Mouse (Mus musculus) neural tube, embryonic 15.5 days (tissue): Measurements from ENCODE around the gene Supt7l. TPM values are rescaled to one million over a fixed set of nuclear protein-coding genes. Genes with fewer than 3 reads are reported as not detected.
"Not testable (repeated sequence)": the region's sequence is repeated elsewhere in the genome, so short reads cannot be mapped to it uniquely, and the experiment has no call there.

Experiments
- ATAC-seq: fragments of 200-750 bp; cut with Nextera tagmentation; 2 replicates; pipeline ENCODE4 v1.8.0; 2017; ENCODE audit warnings: mild to moderate bottlenecking, moderate TSS enrichment, moderate library complexity; ENCODE audit not compliant: low FRiP score
- H3K27ac ChIP-seq: fragments of 300-500 bp; sonication (generic); replicated peaks from 2 replicates; pipeline ENCODE4 v1.5.1; 2015; ENCODE audit warnings: mild to moderate bottlenecking, inconsistent platforms
- H3K27me3 ChIP-seq: fragments of 300-500 bp; sonication (generic); replicated peaks from 2 replicates; pipeline ENCODE4 v1.6.1; 2015; ENCODE audit warnings: inconsistent platforms
- H3K36me3 ChIP-seq: fragments of 300-500 bp; sonication (generic); 2 replicates; pipeline ENCODE4 v1.6.1; 2015; ENCODE audit warnings: inconsistent platforms
- H3K4me1 ChIP-seq: fragments of 300-500 bp; sonication (generic); 2 replicates; pipeline ENCODE4 v1.6.1; 2015; ENCODE audit warnings: inconsistent platforms
- H3K4me2 ChIP-seq: fragments of 300-500 bp; sonication (generic); 2 replicates; pipeline ENCODE4 v1.6.1; 2015; ENCODE audit warnings: inconsistent platforms, mild to moderate bottlenecking, moderate library complexity
- H3K4me3 ChIP-seq: fragments of 300-500 bp; sonication (generic); replicated peaks from 2 replicates; pipeline ENCODE4 v1.5.1; 2015; ENCODE audit warnings: mild to moderate bottlenecking, inconsistent platforms
- H3K9ac ChIP-seq: fragments of 300-500 bp; sonication (generic); replicated peaks from 2 replicates; pipeline ENCODE4 v1.6.1; 2015; ENCODE audit warnings: mild to moderate bottlenecking, inconsistent platforms
- H3K9me3 ChIP-seq: fragments of 300-500 bp; sonication (generic); replicated peaks from 2 replicates; pipeline ENCODE4 v1.6.1; 2016; ENCODE audit warnings: inconsistent platforms
- WGBS: fragments of 180-500 bp; shearing (Covaris S2); methylation state at CpG from one replicate; pipeline ENCODE4 v1.1.7; 2015; ENCODE audit warnings: mixed read lengths; 5-methylcytosine and 5-hydroxymethylcytosine counted together
- polyA plus RNA-seq: library from polyadenylated mRNA; unstranded; fragments of >200 nt; fragmentation: Nextera tagmentation; extraction: Ambion mirVana; gene quantifications from 2 replicates; pipeline ENCODE4 v1.2.1, GENCODE M21; 2015

The Supt7l gene
- 25.5 and 26.0 TPM in 2 replicates for polyA plus RNA-seq

- Histone ChIP-seq H3K9ac (peak within 1 kb of the TSS; percentile 86), H3K36me3 (peaks cover 41% of the 10 kb centered on the region), H3K4me2 (peak within 1 kb of the TSS; percentile 97), H3K27ac (peak within 1 kb of the TSS; percentile 88), H3K4me3 (peak within 1 kb of the TSS; percentile 95), H3K4me1 (peaks cover 46% of the 10 kb centered on the region)
- H3K27me3 ChIP-seq, ATAC-seq, H3K9me3 ChIP-seq: not testable (repeated sequence)
- 77% methylated on average over 11 of the region's 11 CpGs for WGBS
Measured at GRCm38 (mm10) chr5:31527707-31528106, at the start of gene Supt7l. Gene Supt7l (minus strand): TSS chr5:31527807.

- Histone ChIP-seq H3K27me3 (no peaks in the 10 kb centered on the region), H3K4me3 (no peak overlapping the region), H3K9ac (no peak overlapping the region), H3K27ac (no peak overlapping the region), H3K36me3 (no peaks in the 10 kb centered on the region), H3K9me3 (no peaks in the 10 kb centered on the region), H3K4me2 (no peak overlapping the region), H3K4me1 (peaks cover under 1% of the 10 kb centered on the region; the same call in 1 of the 2 replicates)
- WGBS: 69% methylated on average over 5 of the region's 7 CpGs
- no peak for ATAC-seq
Measured at GRCm38 (mm10) chr5:31576539-31576975, 49.0 kb upstream of the Supt7l start.

DNA sequence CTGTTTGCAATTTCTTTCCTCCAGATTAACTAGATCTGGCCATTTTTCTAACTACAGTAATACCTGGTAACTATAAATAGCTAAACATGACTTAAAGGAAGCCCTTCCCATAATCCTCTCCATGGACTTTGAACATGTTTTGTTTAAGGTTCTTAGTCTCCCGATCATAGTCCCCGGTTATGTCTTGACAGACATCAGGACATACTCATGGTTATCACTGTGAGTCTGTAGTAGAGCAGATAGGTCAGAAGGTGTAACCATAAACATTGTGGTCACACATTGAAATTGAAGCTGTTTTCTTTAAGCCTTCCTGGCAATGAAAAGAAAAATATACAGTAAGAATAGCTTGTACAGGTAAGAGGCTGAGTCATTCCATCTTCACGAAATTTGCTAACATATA lies 46.1 kb upstream of the Supt7l start:
- H3K27me3 ChIP-seq: no peaks in the 10 kb centered on the region
- peaks cover 11% of the 10 kb centered on the region for H3K4me1 ChIP-seq
- H3K36me3 ChIP-seq: no peaks in the 10 kb centered on the region
- 94% methylated on average over 3 of the region's 3 CpGs for WGBS
- H3K9me3 ChIP-seq: no peaks in the 10 kb centered on the region
- H3K27ac ChIP-seq: no peak overlapping the region
- no peak overlapping the region for H3K4me2 ChIP-seq
- no peak overlapping the region for H3K4me3 ChIP-seq
- H3K9ac ChIP-seq: no peak overlapping the region
- no peak for ATAC-seq

GRCm38 (mm10) chr5:31571023-31571608 lies 43.5 kb upstream of the Supt7l start:
- no peak for ATAC-seq
- Histone ChIP-seq H3K27me3 (no peaks in the 10 kb centered on the region), H3K9ac (no peak overlapping the region), H3K4me1 (peaks cover 11% of the 10 kb centered on the region), H3K27ac (0 out of 2 replicates have a peak overlapping the region, but pooled peaks have one; percentile 33), H3K9me3 (no peaks in the 10 kb centered on the region), H3K36me3 (no peaks in the 10 kb centered on the region), H3K4me3 (no peak overlapping the region), H3K4me2 (peak overlapping the region; percentile 48)
- 13% methylated on average over 20 of the region's 20 CpGs for WGBS

DNA sequence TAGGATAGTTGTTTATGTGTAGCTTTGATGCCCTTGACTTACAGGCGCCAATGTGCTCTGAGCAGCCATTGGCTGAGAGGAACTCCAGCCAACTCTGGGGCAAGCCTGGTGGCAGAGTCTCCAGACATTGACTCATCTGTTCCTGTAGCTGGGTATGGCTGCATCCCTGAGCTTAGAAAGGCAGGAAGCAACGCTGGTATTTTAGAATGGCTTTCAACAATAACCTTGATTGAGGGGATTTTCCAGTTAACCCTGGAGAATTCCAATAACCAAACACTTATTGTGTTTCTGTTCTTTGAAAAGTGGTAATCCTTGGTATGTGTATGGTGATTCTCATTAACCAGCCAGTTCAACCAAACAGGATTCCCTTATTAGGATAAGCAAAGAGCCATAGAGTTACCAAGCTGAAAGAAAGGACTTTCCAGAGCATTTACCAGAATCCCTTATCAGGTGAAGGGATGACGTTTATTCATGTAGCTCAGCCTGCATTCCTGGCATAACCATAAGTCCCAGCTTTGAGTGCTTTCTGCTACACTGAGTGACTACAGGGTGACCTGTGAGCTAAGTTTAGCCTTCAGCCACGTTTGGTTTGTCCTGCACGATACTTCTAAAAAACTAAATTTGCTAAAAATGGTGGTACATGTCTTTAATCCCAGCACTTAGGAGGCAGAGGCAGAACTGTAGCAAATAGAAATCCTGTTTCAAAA lies 40.5 kb upstream of the Supt7l start:
- ATAC-seq: no peak
- WGBS: 88% methylated on average over 5 of the region's 5 CpGs
- Histone ChIP-seq H3K9ac (no peak overlapping the region), H3K27ac (no peak overlapping the region), H3K36me3 (no peaks in the 10 kb centered on the region), H3K9me3 (no peaks in the 10 kb centered on the region), H3K4me2 (no peak overlapping the region), H3K27me3 (no peaks in the 10 kb centered on the region), H3K4me1 (peaks cover 11% of the 10 kb centered on the region), H3K4me3 (no peak overlapping the region)

DNA sequence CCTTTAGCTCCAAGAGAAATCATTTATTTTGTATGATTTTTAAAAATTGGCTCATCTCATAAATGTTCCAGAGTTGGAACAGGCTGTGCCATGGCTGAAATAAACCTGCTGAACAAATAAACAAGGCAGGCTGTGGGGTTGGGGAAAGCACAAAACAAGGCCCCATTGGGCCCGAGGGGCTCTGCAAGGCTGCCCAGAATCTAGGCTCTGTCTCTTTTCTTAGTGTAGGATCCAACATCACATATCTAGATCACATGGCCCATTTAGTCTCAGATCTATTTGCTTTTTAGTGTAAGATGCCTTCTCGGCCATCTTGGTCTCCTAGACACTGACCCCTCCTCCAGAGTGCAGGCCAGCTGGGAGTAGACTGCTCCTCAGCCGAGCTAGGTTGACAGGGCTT lies 38.9 kb upstream of the Supt7l start:
- ATAC-seq: peak; percentile 50; the same call in 1 of the 2 replicates
- Histone ChIP-seq H3K9me3 (no peaks in the 10 kb centered on the region), H3K36me3 (peaks cover 14% of the 10 kb centered on the region), H3K4me3 (no peak overlapping the region), H3K27me3 (no peaks in the 10 kb centered on the region), H3K27ac (no peak overlapping the region), H3K9ac (no peak overlapping the region), H3K4me1 (peaks cover 10% of the 10 kb centered on the region), H3K4me2 (no peak overlapping the region)
- WGBS: 47% methylated on average over 3 of the region's 3 CpGs

DNA sequence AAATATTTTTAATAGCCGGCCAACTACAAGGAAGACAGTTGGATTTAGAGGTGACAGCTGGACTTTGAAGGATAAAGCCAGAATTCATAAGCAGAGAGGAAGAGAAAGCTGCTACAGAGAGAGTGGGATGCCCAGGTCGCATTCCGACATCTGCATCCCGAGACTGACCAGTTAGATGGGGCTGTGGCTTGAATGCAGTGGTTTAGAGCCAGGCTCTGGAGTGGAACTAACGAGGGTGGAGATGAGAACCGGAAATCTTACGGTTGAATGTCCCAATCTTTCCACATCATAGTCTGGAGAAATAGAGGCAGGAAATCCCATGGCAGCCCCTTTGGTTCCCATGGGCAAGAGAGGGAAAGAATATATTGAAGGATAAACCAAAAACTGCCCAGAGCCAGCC lies 38.4 kb upstream of the Supt7l start:
- Histone ChIP-seq H3K9ac (no peak overlapping the region), H3K9me3 (no peaks in the 10 kb centered on the region), H3K36me3 (peaks cover 14% of the 10 kb centered on the region), H3K27ac (no peak overlapping the region), H3K4me1 (peaks cover 5% of the 10 kb centered on the region), H3K27me3 (no peaks in the 10 kb centered on the region), H3K4me2 (no peak overlapping the region), H3K4me3 (no peak overlapping the region)
- no peak for ATAC-seq
- 71% methylated on average over 7 of the region's 7 CpGs for whole genome bisulfite sequencing

DNA sequence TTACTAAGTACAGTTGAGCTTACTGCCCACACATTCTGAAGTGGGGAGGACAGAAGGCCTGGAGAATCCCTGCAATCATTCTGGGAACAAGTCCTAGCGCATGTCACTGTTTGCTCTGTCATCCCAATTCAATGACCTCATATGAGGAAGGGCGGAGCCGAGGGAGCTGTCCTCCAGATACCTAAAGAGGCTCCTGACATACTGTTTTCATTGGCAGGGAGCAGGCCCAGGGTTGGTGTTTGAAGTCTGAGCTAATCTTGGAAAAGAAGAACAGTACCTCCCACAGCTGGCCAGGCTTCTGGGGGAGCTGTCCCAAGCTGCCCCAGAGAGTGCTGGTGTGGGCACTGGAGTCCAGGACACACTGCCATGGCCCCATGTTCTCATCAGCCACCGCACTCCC lies 37.4 kb upstream of the Supt7l start:
- no peak for ATAC-seq
- peaks cover 22% of the 10 kb centered on the region for H3K36me3 ChIP-seq
- H3K27me3 ChIP-seq: no peaks in the 10 kb centered on the region
- H3K4me2 ChIP-seq: no peak overlapping the region
- WGBS: 96% methylated on average over 4 of the region's 4 CpGs
- H3K9ac ChIP-seq: no peak overlapping the region
- H3K4me3 ChIP-seq: no peak overlapping the region
- H3K9me3 ChIP-seq: no peaks in the 10 kb centered on the region
- no peak overlapping the region for H3K27ac ChIP-seq
- H3K4me1 ChIP-seq: no peaks in the 10 kb centered on the region

DNA sequence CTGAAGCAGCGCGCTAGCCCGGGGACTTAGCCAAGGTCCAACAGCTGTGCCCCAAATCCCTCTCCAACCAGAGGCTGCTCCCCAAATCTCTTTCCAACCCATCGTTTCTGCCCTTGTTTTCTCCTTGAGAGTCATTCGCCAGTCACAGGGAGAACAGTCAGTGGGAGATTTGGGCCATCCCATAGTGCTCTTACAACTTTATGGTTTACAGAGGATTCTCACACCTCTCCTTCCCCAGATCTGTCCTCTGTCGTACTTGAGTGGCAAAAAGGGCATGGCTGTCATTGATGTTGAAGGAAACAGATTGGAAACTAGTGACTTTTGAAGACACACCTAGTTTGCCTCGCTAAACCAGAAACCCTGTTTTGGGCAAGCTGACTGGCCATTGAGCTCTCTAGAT lies 36.3 kb upstream of the Supt7l start:
- 48% methylated on average over 7 of the region's 7 CpGs for WGBS
- H3K4me1 ChIP-seq: no peaks in the 10 kb centered on the region
- ATAC-seq: no peak

DNA sequence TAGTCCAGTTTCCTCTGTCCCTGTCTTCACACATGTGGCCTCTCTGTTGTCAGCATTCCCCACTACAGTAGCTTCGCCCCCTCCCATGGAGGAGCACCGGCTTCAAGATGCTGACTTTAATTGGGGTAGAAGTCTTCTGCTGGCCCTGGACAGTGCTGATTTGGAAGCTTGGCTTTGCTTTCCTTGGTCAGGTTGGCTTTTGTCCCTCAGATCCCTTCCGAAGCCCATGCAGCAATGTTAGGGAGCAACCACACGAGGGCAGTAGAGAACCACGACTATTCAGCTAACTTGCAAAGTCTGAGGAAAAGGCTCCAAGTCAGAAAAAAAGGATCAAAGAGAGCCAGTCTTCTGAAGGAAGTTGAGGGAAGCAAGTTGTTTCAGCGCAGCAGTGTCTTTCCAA lies 35.9 kb upstream of the Supt7l start:
- Histone ChIP-seq H3K27ac (no peak overlapping the region), H3K9me3 (no peaks in the 10 kb centered on the region), H3K4me3 (no peak overlapping the region), H3K4me1 (no peaks in the 10 kb centered on the region), H3K36me3 (peaks cover 26% of the 10 kb centered on the region), H3K27me3 (no peaks in the 10 kb centered on the region), H3K4me2 (no peak overlapping the region), H3K9ac (no peak overlapping the region)
- WGBS: 7% methylated on average over 6 of the region's 6 CpGs
- 0 out of 2 replicates have a peak, but pooled peaks have one; percentile 50 for ATAC-seq

More for the DNA sequence above, 36.3 kb upstream of the Supt7l start:
- Histone ChIP-seq H3K27ac (no peak overlapping the region), H3K4me3 (no peak overlapping the region), H3K9ac (no peak overlapping the region), H3K4me2 (no peak overlapping the region), H3K36me3 (peaks cover 26% of the 10 kb centered on the region), H3K9me3 (no peaks in the 10 kb centered on the region), H3K27me3 (no peaks in the 10 kb centered on the region)

DNA sequence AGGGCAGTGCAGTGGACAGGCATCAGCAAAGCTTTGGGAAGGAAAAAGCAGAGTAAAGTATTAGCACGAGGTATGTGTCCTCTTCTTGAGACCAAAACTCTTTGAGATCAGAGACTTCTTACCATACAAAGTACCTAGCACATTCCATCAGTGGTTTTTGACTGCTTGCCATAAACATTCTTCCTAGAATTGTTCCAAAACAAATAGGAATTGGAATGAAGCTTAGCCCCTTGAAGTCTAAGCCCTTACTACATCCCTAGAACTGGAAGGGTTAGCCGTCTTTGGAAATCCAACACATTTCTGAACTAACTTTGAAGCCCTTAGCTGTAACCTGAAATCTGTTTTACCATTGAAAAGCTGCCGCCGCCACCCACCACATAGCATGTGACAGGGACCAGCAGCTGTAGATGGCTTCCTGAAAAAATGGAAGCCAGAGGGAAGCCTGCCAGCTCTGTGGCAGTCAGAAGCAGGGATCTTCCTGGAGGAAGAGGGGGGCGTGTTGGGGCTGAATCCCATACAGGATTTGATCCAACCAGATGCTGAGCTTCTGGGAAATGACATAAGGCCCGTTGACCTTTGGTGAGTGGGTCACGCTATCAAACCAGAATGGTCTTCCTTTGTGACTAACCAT lies 34.5 kb upstream of the Supt7l start:
- ATAC-seq: no peak
- Histone ChIP-seq H3K36me3 (peaks cover 30% of the 10 kb centered on the region), H3K4me2 (no peak overlapping the region), H3K27ac (no peak overlapping the region), H3K27me3 (no peaks in the 10 kb centered on the region), H3K9me3 (no peaks in the 10 kb centered on the region), H3K9ac (no peak overlapping the region), H3K4me1 (no peaks in the 10 kb centered on the region), H3K4me3 (no peak overlapping the region)
- WGBS: 91% methylated on average over 7 of the region's 7 CpGs

DNA sequence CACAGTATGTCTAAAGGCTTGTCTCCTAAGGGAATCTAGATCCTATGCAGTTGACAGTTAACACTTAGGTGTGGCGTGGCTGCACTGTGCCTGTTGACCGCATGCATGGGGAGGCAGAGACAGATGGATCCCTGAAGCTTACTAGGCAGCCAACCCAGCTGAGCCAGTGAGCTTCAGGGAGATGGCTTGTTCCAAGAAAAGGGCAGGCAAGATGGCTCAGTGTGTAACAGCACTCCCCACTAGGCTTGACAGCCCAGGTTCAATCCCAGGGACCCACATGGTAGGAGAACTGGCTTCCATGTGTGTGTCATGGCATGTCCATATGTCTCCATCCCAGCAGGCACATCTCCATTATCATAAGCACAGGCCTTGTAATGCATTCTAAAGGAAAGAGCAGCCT lies 32.7 kb upstream of the Supt7l start:
- Histone ChIP-seq H3K36me3 (peaks cover 39% of the 10 kb centered on the region), H3K9me3 (no peaks in the 10 kb centered on the region), H3K27me3 (no peaks in the 10 kb centered on the region), H3K4me1 (no peaks in the 10 kb centered on the region), H3K9ac (no peak overlapping the region), H3K4me2 (no peak overlapping the region), H3K4me3 (no peak overlapping the region), H3K27ac (no peak overlapping the region)
- WGBS: 97% methylated on average over 2 of the region's 2 CpGs
- ATAC-seq: no peak
